Mouse (Mus musculus): ENCODE measurements around the gene Mrvi1. TPM values are rescaled to one million over a fixed set of nuclear protein-coding genes. Genes with fewer than 3 reads are reported as not detected.

Gene Mrvi1
- total RNA-seq (2023) = 0.60 to 0.89 TPM (median 0.73 TPM) in 4 replicates

GRCm38 (mm10) chr7:110982053-110982705 lies at the start of gene Mrvi1:
Gene Mrvi1 (minus strand): TSS chr7:110982461.

GRCm38 (mm10) chr7:111028281-111029045 lies 46.2 kb upstream of the Mrvi1 start, which contains the start of gene Ctr9:
Gene Ctr9 (plus strand): TSS chr7:111028951.

GRCm38 (mm10) chr7:110862751-110863289 lies 119.4 kb downstream of the Mrvi1 start, which contains the start of gene Lyve1:
Gene Lyve1 (minus strand): TSS chr7:110863239.

DNA sequence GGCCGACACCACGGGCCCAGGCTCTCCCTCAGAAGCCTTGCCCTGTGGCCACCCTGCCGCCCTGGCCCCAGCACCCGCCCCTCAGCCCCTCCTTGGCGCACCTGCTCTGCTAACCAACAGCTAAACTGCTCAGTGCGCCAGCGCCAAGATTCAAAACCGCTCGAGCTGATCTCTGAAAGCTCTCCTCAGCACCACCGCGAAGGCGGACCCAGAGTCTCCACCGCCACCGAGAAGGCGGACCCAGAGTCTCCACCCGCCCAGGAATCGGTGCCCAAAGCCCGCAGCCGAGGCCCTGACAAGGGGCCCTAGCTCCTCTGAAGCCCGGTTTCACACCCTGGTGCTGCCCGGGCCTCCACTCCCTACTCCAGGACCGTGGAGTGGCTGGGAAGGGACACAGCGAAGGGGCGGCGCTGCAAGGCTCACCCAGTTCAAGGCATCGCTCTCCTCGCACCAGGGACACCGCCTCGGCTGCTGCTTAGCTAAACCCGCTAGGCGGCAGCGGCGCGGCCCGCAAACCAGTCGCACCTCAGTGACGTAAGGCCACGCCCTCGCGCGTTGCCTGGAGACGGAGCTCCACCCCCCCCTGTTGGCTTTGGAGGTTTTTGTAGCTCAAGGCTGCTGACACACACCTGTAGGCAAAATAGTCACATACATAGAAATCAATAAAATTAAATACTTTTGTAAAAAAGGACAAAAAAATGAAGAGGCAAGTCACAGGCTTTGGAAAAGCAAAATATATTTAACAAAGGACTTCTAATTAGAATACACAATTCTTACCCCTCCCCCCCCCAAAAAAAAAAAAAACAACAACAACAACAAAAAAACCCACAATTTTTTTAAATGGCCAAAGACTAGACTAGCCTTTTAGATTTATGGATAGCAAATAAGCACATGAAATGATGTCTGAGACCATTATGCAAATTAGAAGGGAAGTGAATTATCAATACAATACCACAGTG lies 138.1 kb downstream of the Mrvi1 start, which contains the start of gene Rnf141:
Gene Rnf141 (minus strand): TSS at position 542 of the 959 bp plus-strand sequence.

Other genes with a start within 250 kb of the Mrvi1 start
- 15.9 to 18.4 TPM (median 16.5 TPM) in 4 replicates for gene Ampd3, start 214.3 kb downstream of the Mrvi1 start, total RNA-seq (2023)
- 25.4 to 31.5 TPM (median 29.3 TPM) in 4 replicates for gene Rnf141, start 138.0 kb downstream of the Mrvi1 start, total RNA-seq (2023)
- not detected in 4 replicates for gene Lyve1, start 119.2 kb downstream of the Mrvi1 start, total RNA-seq (2023)
- 54.2 to 58.4 TPM (median 54.5 TPM) in 4 replicates for gene Ctr9, start 46.5 kb upstream of the Mrvi1 start, total RNA-seq (2023)
- gene Eif4g2, start 100.6 kb upstream of the Mrvi1 start, total RNA-seq (2023) = 1,165 to 1,299 TPM (median 1,244 TPM) in 4 replicates